Mouse (Mus musculus) retina, postnatal 7 days (tissue): ENCODE measurements around the gene Pzp.
A peak's percentile ranks its signal among the peaks of the same experiment; 100 is the strongest.

Experiments used
- DNase-seq: peaks from one replicate; pipeline ENCODE4 v3.0.0-alpha.2; 2012; ENCODE audit warnings: low read depth, low spot score

Pzp gene

GRCm38 (mm10) chr6:128479463-128480454 is 46.8 kb downstream of the Pzp start:
- peak; percentile 95 for DNase-seq

- DNase-seq = peak; percentile 42
These were observed 49.0 kb downstream of the Pzp start for GRCm38 (mm10) chr6:128477495-128477894.

DNA sequence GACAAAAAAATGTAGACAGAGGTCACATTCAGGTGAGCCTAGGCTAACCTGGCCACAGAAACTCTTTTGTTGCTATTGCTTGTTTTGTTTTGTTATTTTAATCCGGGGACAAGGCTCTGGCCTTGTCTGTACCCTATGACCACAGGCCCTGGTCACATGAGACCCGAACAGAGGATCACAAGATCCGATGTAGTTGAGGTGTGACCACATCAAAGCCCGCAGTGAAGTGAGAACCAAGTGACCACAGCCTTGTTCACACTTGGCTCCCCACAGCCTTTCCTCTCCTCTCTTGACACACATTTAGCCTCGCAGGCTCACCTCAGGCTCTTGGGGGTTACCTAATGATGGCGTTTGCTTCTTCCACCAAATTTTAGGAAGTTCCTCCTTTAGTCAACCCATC is 52.4 kb downstream of the Pzp start:
- no peak for DNase-seq

DNA sequence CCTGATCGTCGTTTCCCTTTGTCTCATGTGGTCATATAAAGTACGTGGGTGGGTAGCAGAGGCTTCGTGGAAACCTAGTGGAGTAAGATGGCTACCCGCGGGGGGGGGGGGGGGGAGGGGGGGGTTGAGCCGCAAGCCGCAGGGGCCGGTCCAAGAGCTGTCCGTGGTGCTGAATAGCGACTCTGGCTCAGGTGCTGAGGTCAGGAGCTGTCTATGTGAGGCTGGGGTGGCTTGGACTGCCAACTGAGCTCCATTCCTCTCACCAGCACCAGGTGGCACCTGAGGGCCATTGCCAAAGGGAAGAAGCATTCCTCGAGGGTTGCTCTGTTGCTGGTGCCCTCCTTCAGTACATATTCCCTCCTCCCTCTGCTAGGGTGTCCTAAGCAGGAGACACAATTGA is 57.1 kb downstream of the Pzp start:
- no peak for DNase-seq

DNA sequence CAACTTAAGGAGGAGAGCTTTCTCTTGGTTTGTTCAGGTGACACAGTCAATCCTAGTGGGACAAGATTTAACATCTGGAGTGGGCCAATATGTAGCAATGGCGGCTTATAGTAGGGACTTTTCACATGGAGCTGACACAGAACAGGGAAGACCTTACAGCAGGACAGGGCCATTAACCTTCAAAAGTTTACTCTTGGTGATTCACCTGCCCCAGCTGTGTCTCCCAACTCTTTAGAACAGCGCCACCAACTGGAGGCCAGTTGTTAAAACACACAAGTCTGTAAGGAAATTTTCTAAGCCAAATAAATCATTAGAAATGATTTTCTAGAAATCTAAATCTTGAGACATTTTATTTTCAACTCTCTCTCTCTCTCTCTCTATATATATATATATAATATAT is 59.2 kb downstream of the Pzp start:
- DNase-seq = no peak

GRCm38 (mm10) chr6:128466563-128466962 is 60.0 kb downstream of the Pzp start:
- DNase-seq = no peak

DNA sequence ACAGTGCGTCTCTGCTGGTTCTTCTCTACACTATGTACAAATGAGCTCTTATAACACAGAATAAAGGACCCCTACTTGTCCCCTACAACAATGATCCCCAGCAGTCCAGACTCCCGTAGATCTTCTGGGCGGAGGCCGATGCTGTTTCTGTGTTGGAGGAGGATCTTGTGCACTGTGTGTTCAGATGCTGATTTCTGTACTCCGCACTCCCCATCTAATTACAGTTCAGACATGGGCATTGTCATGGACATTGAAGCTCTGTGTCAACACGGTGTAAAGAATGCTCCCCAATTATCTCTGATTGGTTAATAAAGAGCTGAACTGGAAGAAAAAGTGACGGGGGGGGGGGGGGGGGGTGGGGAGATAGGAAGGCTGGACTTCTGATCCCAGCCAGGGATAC is 60.5 kb downstream of the Pzp start:
- DNase-seq = no peak

DNA sequence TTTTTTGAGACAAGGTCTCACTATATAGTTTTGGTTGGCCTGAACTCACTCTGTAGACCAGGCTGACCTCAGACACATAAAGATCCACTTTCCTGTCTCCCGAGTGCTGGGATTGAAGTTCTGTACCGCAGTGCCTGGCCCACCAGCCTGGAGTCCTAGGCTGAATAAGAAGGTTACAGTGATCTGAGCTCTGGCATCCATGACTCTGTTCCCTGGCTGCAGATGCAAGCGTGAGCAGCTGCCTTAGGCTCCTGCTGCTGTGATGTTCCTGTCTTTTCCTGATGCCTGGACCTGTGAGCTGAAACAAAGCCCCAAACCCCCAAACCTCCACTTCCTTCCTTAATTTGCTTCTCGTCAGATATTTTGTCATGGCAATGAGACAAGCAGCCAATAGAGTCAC is 61.5 kb downstream of the Pzp start:
- no peak for DNase-seq

DNA sequence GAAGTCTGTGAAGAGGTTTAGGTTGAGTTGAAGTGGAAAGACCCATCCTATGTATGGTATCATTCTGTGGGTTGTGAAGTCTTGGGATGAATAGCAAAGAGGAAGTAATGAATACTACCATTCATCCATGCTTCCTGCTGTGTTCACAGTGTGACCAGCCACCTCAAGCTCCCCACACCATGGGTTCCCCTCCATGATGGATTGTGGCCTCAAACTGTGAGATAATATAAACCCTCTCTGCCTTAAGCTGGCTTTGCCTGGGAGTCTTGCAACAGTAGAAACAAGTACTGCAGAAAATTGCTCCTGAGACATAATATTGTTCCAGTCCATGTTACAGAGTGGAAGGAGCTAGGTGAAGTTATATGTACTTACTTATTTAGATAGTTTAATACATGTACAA is 64.9 kb downstream of the Pzp start:
- DNase-seq = no peak

- DNase-seq = no peak
These were observed 65.6 kb downstream of the Pzp start for GRCm38 (mm10) chr6:128460729-128461503.

GRCm38 (mm10) chr6:128460321-128460720 is 66.2 kb downstream of the Pzp start:
- DNase-seq = no peak

DNA sequence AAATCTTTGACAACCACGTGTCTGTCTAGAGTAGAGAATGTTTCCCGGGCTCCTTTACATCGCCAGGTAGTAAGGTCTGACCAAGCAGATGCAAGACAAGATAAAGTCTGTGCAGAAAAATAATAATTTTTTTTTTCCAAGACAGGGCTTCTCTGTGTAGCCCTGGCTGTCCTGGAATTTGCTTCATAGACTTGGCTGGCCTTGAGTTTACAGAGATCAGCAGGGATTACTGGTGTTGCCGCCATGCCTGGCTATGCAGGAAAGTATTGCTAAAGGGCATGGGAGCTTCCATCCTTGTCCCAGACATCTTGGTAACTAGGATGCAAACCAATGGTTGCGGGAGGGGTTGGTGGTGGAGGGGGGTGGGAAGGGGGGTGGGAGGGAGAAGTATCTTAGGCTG is 69.3 kb downstream of the Pzp start:
- no peak for DNase-seq

DNA sequence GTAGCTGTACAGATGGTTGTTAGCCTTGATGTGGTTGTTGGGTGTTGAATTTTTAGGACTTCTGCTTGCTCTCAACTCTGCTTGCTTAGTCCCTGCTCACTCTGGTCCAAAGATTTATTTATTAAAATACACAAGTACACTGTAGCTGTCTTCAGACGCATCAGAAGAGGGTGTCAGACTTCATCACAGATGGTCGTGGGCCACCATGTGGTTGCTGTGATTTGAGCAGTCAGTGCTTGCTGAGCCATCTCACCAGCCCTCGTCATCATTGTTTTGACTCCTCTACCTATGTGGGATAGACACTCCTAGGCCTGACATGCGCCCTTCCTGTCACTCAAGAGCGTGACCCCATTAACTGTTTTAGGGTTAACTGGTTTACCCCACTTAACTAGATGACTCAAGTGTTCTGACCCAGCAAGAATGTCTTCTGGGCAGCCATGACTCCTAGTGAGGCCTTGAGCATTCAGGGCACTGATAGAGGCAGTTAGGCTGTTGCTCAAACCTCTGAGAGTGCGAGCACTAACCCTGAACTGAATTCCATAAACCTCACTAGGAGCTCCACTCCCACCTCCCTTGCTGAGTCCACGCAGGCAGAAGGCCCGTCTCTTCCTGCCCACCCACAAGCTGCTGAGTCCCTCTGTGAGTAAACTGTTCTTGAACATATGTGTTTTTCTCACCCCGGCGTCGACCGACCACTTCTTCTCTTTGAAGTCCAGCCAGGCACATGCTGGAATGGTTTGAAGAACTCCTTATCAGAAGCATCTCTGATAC is 70.5 kb downstream of the Pzp start:
- no peak for DNase-seq

- no peak for DNase-seq
These were observed 79.5 kb downstream of the Pzp start for GRCm38 (mm10) chr6:128447063-128447462.

- DNase-seq = peak; percentile 47
These were observed 80.6 kb downstream of the Pzp start for GRCm38 (mm10) chr6:128445761-128446535.

DNA sequence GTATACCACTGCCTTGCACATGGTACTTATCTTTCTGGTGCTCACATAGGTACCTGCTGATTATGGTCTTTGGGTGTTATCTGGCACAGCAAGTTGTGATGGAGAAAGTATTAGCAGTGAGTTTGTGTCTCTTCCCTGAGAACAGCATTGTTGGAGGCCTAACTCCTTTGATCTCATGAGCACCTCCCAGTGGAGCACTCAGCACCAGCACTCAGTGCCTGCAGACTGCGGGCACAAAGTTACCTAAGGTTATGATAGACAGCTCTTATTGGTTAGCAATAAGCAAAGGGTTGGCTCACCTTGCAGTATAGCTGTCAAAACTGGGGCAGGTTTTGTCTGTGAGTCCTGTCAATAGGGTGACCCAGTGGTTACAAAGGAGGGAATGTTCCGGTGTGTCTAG is 86.3 kb downstream of the Pzp start:
- no peak for DNase-seq

DNA sequence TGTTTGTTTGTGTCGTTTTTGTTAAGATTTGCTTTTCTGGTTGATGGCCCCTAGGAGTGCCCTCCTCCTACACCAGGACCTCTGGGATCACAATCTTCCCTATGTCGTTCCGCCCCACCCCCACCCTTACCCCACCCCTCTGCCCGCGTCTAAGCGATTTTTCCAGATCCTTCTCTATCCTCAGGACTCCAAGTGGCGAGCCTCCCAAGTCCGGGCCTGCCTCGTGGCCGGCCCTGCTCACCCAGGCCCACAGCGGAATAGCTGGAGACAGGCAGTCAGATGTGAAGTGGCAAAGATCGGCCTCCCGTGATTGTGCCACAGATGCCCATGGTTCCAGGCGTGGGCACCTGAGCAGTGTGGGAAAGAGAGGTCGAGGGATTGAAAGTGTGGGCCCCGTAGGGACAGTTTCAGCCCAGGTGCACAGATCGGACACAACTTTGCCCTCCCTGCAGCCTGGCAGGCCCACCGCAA is 87.6 kb downstream of the Pzp start:
- DNase-seq = no peak

- DNase-seq = peak; percentile 81
These were observed 88.1 kb downstream of the Pzp start, which contains the start of gene Fkbp4 for GRCm38 (mm10) chr6:128438317-128438870. Gene Fkbp4 (minus strand): TSS chr6:128438677.

DNA sequence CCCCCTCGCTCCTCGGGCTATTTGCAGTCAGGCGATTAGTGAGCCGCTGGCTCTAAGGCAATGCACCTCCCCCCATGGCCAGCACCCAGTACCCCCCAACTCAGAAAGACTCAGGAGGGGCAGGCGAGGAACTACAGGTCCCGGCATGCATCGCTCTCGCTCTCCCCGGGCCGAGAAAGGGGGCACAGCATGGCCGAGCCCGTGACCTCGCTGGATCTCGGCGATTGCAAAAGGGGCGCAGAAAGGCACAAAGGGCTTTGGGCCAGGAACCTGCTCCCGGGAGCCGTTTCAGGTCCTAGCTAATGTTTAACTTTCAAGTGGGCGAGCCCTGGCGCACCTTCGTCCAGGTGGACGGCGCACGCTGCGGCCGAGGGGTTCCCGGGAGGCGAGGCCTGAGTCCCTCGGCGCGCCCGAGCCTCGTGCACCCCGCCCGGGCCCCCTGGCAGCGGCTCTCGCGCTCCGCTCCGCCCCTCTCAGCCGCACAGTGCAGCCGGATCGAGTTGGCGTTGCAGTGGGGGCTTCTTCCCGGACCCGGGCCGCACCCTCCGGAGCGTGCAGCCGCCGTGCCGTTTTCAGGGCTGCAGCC is 88.7 kb downstream of the Pzp start:
- DNase-seq = peak; percentile 64

DNA sequence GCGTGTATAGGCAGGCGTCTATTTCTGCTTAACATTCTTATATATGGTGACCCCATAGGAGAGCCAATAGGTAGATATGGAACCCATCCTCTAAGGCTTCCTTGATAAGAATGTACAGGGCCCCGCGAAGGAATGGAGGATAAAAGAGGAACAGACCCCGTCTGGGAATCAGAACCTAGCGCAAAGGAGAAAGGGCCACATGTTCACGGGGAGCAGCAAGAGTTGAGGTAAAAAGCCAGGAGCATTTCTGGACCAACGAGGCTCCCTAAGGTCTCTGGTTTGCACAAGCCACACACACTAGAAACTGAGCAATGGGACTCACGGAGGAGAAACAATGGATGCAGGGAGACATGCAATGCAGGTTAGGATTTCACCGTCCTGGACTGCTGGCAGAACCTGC is 89.2 kb downstream of the Pzp start:
- DNase-seq = peak; percentile 16
